Mouse (Mus musculus): ENCODE data around the gene Lgr5.

Gene Lgr5

DNA sequence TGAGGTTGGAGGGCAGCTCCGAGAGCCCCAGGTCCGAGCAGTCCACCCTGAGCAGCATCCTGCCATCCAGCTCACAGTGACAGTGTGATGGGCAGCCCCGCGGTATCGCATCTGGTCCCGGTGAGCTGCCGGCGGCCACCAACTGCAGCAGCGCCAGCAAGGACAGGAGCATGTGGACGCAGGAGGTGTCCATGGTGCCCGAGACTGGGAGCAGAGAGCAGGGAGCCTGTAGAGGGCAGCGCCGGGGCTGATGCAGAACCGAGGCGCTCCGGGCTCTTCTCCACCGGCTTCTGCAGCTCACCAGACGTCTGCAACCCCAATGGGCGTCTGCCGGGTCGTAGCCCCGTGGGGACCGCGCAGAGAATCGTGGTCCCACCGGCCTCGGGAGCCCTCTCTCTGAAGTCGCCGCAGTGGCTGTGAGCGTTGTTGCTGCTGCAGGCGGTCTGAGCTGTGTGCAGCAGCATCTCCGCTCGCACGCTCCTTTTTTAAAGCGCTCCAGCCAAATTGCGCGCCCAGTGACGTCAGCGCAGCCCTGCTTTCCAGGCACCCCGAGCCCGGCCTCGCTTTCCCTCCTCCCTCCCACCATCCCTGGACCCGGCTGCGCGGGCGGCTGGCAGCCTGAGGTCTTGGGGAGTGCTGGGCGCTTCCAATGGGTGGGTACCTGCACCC is at the start of gene Lgr5:
Gene Lgr5 (minus strand): TSS at position 480 of the 669 bp plus-strand sequence.
- peak; percentile 87 to 90 for DNase-seq

GRCm38 (mm10) chr10:115626678-115627077 is 39.1 kb upstream of the Lgr5 start:
- DNase-seq, result no peak

DNA sequence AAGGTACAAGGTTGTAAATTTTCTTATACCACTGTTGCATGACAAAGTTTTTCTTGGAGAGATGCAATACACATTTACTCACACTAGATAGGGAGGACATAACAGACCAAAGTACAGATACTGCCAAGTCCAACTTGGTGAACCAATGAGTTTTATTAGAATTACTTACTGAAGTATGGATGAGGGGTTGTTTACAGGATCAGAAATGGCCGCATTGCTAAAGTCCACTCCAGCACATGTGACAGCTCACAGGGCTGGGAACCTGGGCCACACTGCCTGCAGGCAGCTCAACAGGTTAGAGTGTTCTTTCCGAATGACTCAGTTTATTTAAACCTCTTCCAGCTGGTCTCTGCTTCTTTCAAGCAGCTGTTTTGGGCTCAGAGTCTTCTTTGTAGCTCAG is 37.4 kb upstream of the Lgr5 start:
- DNase-seq, result no peak

DNA sequence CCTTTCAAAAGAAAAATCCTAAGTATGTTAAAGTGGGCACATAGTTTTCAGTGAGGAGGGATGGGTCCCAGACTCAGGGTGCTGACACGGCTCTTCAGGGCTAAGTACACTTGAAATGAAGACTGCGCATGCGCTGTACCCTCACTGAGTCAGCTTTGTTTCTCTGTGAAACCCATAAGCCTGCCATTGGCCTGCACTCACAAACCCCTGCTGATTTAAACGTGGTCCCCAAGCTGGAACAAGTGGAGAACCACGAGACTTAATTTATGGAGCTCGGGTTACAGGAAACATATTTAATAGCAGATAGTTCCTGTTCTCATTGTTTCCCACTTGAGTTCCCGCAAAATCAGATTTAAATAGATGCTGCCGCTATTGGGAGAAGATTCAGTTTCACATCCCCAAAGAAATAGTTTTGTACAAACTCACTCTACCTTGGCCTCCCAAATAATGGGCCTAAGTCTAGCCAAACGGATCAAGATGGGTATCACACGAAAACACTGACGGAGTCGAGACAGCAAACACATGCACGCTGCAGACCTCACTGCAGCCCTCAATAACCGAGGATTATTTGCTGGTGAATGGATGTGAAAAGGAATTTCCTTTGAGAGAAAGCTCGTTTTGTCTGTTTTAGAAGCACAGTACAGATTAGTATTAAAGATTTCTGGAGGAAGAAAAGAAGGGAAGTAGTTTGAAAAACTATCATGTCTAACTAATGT is 36.5 kb upstream of the Lgr5 start:
- peak; percentile 14 to 32 for DNase-seq

GRCm38 (mm10) chr10:115623481-115623880 is 35.9 kb upstream of the Lgr5 start:
- no peak for DNase-seq

- peak; percentile 36 to 40 for DNase-seq
These were observed 30.8 kb upstream of the Lgr5 start for GRCm38 (mm10) chr10:115618288-115618856.

- peak; percentile 74 to 89 for DNase-seq
These were observed 30.1 kb upstream of the Lgr5 start for GRCm38 (mm10) chr10:115617456-115618287.

- no peak for DNase-seq
These were observed 8.2 kb upstream of the Lgr5 start for GRCm38 (mm10) chr10:115595748-115596147.

- DNase-seq, result no peak
These were observed 6.1 kb upstream of the Lgr5 start for GRCm38 (mm10) chr10:115593651-115594050.

DNA sequence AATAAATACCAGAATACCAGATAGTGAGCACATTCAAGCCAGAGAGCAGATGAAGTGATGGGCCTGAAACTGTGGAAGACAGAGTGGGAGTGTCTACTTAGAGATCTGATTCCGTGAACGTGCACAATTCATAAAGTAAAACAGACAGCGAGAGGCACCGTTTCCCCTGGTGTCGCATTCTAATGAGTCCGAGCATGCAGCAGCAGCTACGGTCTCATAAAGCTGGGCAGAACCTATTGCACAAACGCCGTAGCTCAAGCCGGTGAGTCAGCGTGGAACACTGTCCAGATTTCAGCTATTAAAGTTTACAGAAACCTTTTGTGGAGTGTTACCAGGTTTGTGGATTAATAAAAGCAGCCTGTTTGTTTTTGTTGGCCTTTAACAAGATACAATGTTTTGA is 5.6 kb upstream of the Lgr5 start:
- DNase-seq, result no peak

GRCm38 (mm10) chr10:115587979-115588378 is 399 bp upstream of the Lgr5 start:
- no peak for DNase-seq

GRCm38 (mm10) chr10:115586246-115587231 is 1.0 kb downstream of the Lgr5 start:
- peak; percentile 62 to 68 for DNase-seq

GRCm38 (mm10) chr10:115585491-115586245 is 1.9 kb downstream of the Lgr5 start:
- DNase-seq, result no peak

GRCm38 (mm10) chr10:115584656-115585055 is 2.9 kb downstream of the Lgr5 start:
- DNase-seq, result peak; percentile 35 to 66

- no peak for DNase-seq
These were observed 4.5 kb downstream of the Lgr5 start for GRCm38 (mm10) chr10:115583071-115583470.

- DNase-seq, result no peak
These were observed 5.6 kb downstream of the Lgr5 start for GRCm38 (mm10) chr10:115581971-115582370.

GRCm38 (mm10) chr10:115579494-115579893 is 8.1 kb downstream of the Lgr5 start:
- peak; percentile 56 to 70 for DNase-seq

DNA sequence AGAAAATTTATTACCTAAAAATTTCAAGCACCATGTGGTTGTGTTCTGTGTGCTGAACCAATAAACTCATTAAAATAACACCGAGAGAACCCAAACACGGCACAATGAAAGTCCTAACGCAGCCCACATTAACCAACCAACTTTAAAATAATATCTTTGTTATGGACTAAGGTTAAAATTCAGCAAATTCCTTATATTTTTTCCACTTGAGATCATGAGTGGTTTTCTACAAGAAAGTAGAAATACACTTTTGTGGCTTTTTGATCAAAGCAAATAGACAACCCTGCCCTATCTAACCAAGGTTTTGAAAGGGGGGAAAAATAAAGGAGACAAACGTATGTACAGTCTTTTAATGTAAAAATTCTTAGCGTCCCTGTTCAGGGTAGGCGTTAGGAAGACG is 8.5 kb downstream of the Lgr5 start:
- DNase-seq, result no peak

GRCm38 (mm10) chr10:115571734-115572440 is 15.7 kb downstream of the Lgr5 start:
- DNase-seq, result no peak

DNA sequence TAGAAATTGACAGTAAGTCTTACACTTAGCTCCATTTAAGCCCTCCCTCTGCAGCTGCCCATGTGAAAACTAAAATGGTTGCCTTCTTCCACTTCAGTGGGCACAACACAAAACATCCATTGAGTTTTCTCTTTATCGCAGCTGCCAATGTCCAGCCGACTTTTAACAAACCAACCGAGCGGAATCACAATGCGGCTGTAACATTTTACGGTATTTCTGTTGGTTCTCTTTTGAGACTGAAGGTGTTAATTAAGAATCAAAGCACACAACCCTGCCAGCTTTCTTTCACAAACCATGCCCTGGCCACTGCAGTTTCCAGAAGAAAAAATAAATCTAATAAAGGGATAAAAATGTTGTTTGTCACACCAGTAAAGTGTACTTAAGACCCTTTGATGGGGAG is 16.3 kb downstream of the Lgr5 start:
- DNase-seq, result peak; percentile 37 to 45
